Mouse (Mus musculus) erythroblast, embryonic 14.5 days (primary cell): ENCODE results near the gene Zfp105.

ENCODE experiments used
- GATA1 ChIP-seq: IDR thresholded peaks from 2 replicates; pipeline ENCODE4 v1.6.1; 2012; ENCODE audit warnings: low read length, inconsistent platforms, mixed read lengths
- TAL1 ChIP-seq: IDR thresholded peaks from 3 replicates; pipeline ENCODE4 v1.6.1; 2012; ENCODE audit warnings: low read length, inconsistent platforms, mixed read lengths

GRCm38 (mm10) chr9:122901047-122901446 is 21.8 kb upstream of the Zfp105 start:
- TF ChIP-seq GATA1: no peak
- no peak for TF ChIP-seq TAL1
